Mouse (Mus musculus) bone marrow, adult 2 months (tissue): ENCODE measurements at regions not wholly inside any gene's neighbourhood (a gene's known extent, or its start where the extent isn't known, plus 50 kb on each side); places are given as distances from the start of the nearest gene placed in this dataset.

ENCODE experiments used
- H3K27ac ChIP-seq: fragments of 200-500 bp; 2 replicates; pipeline ENCODE4 v1.5.1; 2012; ENCODE audit warnings: low read depth, mild to moderate bottlenecking, control low read depth, inconsistent platforms, low read length; ENCODE audit not compliant: control insufficient read depth, poor library complexity, insufficient read depth
- H3K4me1 ChIP-seq: fragments of 200-500 bp; 2 replicates; pipeline ENCODE4 v1.6.1; 2011; ENCODE audit warnings: low read length; ENCODE audit not compliant: control insufficient read depth, insufficient read depth
- H3K4me3 ChIP-seq: fragments of 200-500 bp; replicated peaks from 2 replicates; pipeline ENCODE3; 2011; ENCODE audit warnings: mild to moderate bottlenecking, low read depth, low read length, control low read depth; ENCODE audit not compliant: control insufficient read depth
- CTCF ChIP-seq: fragments of 200-500 bp; IDR thresholded peaks from 2 replicates; pipeline ENCODE4 v1.5.1; 2011; ENCODE audit warnings: low read length, control low read depth; ENCODE audit not compliant: control insufficient read depth, insufficient read depth
- POLR2A ChIP-seq: fragments of 200-500 bp; IDR thresholded peaks from 2 replicates; pipeline ENCODE4 v1.6.1; 2011; ENCODE audit warnings: low read depth, mild to moderate bottlenecking, control low read depth, low read length, borderline replicate concordance; ENCODE audit not compliant: control insufficient read depth
- WGBS: fragments of 180-500 bp; shearing (Covaris S2); methylation state at CpG from one replicate; pipeline ENCODE4 v1.1.7; 2018; 5-methylcytosine and 5-hydroxymethylcytosine counted together

DNA sequence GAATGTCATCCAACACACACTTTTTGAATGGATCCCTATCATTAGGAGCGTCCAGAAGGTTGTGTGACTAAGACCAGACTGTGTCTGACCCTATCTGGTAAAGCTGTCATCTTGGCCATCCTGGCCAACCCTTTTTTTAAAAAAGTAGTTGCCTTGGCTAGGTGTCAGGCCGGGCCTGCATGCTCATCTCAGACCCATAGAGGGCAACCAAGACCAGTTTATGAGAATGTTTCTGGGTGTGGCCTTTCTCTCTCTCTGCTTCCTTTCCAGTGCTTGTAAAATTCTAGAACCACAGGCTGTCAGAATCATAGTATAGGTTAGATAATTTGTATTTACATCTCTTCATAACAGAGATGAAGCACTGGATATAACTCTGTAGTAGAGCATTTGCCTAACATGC is 62.8 kb upstream of the Las1l start:
- 24% methylated on average over 2 of the region's 2 CpGs for WGBS
- TF ChIP-seq POLR2A (no peak), CTCF (peak; percentile 57)
- Histone ChIP-seq H3K4me1 (no peaks in the 10 kb centered on the region), H3K4me3 (no peak overlapping the region), H3K27ac (no peak overlapping the region)

DNA sequence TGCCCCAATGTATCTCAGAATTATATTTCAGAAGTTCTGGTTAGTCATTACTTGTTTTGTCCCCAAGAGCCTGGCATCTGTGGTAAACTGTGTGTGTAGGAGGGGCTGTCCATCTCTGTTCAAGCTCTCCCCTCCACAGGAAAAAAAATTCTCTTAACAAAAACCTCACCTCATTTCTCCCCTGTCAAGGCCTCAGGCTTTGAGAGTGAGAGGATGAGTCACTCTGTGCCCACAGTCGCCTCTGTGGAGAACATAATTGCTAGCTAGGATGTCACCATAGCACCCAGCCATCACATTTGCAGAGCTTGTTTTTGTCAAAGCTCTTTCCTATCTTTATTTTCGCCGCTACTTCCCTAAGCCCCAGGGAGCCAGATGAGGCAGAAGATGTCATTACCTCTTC is 63.6 kb upstream of the Las1l start:
- TF ChIP-seq POLR2A (no peak), CTCF (no peak)
- no peak overlapping the region for H3K4me3 ChIP-seq
- no peak overlapping the region for H3K27ac ChIP-seq
- H3K4me1 ChIP-seq, result no peaks in the 10 kb centered on the region
- 57% methylated on average over 3 of the region's 3 CpGs for WGBS

DNA sequence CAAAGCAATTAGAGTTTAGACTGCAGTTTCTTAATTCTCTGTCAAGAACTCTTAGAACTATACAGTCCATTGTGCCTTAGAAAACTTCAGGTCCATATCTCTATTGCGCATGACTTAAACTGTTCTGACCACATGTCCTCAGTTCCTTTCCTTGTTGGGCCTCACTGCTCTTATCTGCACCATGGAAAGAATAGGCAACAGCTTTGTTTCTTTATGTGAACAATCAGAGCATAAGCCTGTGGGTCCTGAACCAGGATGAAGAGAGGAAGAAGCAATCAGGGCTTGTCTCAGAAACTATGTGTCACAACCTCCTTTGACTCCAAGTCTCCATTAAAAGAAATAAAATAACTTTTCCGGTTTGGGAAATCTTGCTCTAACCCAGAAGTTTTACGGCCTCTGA is 68.6 kb upstream of the Las1l start:
- Histone ChIP-seq H3K4me3 (no peak overlapping the region), H3K27ac (no peak overlapping the region), H3K4me1 (no peaks in the 10 kb centered on the region)
- WGBS, result 63% methylated on average over 3 of the region's 3 CpGs
- TF ChIP-seq POLR2A (no peak), CTCF (no peak)

GRCm38 (mm10) chrX:96025876-96026275 is 69.1 kb upstream of the Las1l start:
- 22% methylated on average over 5 of the region's 5 CpGs for WGBS
- Histone ChIP-seq H3K4me3 (no peak overlapping the region), H3K27ac (no peak overlapping the region), H3K4me1 (no peaks in the 10 kb centered on the region)
- TF ChIP-seq POLR2A, result no peak

- H3K27ac ChIP-seq, result no peak overlapping the region
- TF ChIP-seq POLR2A (no peak), CTCF (no peak)
- 73% methylated on average over 5 of the region's 5 CpGs for WGBS
Measured at GRCm38 (mm10) chrX:96031591-96031990, 64.3 kb upstream of the Msn start.

DNA sequence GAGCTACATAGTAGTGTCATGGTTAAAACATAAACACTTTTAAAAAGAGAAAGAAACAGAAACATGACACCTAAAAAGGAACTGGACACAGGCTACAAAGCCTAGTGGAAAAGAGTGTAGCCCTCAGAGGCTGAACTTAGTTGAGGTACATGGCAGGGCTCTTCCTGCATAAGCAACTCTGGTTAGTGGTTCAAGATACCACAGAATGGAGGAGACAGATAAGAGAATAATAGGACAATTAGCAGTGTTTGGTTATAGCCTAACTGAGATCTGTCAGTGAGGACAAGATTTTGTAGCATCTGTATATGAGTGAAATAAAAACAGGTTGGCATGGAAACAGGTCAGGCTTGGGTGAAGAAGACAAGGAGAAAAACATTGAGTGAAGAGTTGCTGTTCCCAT is 60.5 kb upstream of the Msn start:
- TF ChIP-seq CTCF, result no peak
- no peak for TF ChIP-seq POLR2A
- H3K4me1 ChIP-seq, result no peaks in the 10 kb centered on the region
- H3K27ac ChIP-seq, result no peak overlapping the region
- no peak overlapping the region for H3K4me3 ChIP-seq

More at GRCm38 (mm10) chrX:96031591-96031990, 64.3 kb upstream of the Msn start:
- H3K4me1 ChIP-seq, result no peaks in the 10 kb centered on the region
- H3K4me3 ChIP-seq, result no peak overlapping the region

DNA sequence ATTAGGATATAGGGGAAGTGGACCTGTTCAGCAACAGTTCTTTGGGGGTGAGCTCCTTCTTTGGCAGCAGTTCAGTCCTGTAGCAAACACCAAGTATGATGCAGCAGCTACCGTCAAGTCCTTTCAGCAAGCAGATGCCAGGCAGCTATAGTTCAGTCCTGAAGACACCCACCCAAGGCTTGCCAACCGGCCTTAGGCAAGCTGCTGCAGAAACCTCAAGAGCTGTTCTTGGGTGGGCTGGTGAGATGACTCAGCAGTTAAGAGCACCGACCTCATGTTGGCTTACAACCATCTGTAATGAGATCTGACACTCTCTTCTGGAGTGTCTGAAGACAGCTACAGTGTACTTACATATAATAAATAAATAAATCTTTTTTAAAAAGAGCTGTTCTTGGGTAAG is 53.6 kb upstream of the Msn start:
- H3K4me1 ChIP-seq, result no peaks in the 10 kb centered on the region
- no peak overlapping the region for H3K27ac ChIP-seq
- no peak for TF ChIP-seq POLR2A
- TF ChIP-seq CTCF, result no peak
- WGBS, result 24% methylated on average over 3 of the region's 3 CpGs
- H3K4me3 ChIP-seq, result no peak overlapping the region
